Mouse (Mus musculus) MEL (cell line): Measurements from ENCODE around the gene Stard7. TPM values are rescaled to one million over a fixed set of nuclear protein-coding genes. Genes with fewer than 3 reads are reported as not detected.
A peak's percentile ranks its signal among the peaks of the same experiment; 100 is the strongest.

Source experiments
- DNase-seq: peaks from one replicate; pipeline ENCODE4 v3.0.0; 2011; ENCODE audit warnings: low read depth, low spot score
- H3K27ac ChIP-seq: 2 replicates; pipeline ENCODE4 v1.5.1; 2012; ENCODE audit warnings: low read depth, mild to moderate bottlenecking, control low read depth, low read length, moderate library complexity; ENCODE audit not compliant: control insufficient read depth
- H3K27me3 ChIP-seq, 2 experiments: fragments of 150-350 bp in 1 of 2; sonication (generic) in 1 of 2; 2 replicates each; pipeline ENCODE4 v1.6.1; 2012; ENCODE audit warnings: low read length in 2 of 2, mild to moderate bottlenecking in 2 of 2, improper control_type of control experiment in 1 of 2, moderate library complexity in 1 of 2; ENCODE audit not compliant: insufficient read depth in 2 of 2, control insufficient read depth in 1 of 2
- H3K36me3 ChIP-seq, 2 experiments: 2 replicates each; pipeline ENCODE4 v1.6.1; 2012 to 2014; ENCODE audit warnings: low read length in 2 of 2, improper control_type of control experiment in 1 of 2, inconsistent platforms in 1 of 2, mild to moderate bottlenecking in 1 of 2; ENCODE audit not compliant: insufficient read depth in 2 of 2, control insufficient read depth in 1 of 2
- H3K4me1 ChIP-seq, 2 experiments: fragments of 150-350 bp in 1 of 2; sonication (generic) in 1 of 2; 2 replicates each; pipeline ENCODE4 v1.6.1; 2012; ENCODE audit warnings: low read length in 2 of 2, improper control_type of control experiment in 1 of 2, mild to moderate bottlenecking in 1 of 2; ENCODE audit not compliant: insufficient read depth in 2 of 2, control insufficient read depth in 1 of 2
- H3K4me3 ChIP-seq, 2 experiments: fragments of 150-350 bp in 1 of 2; sonication (generic) in 1 of 2; 2 replicates each; pipeline ENCODE4 v1.5.1; 2012; ENCODE audit warnings: low read depth in 2 of 2, low read length in 2 of 2, mild to moderate bottlenecking in 2 of 2, moderate library complexity in 2 of 2, control low read depth in 1 of 2, improper control_type of control experiment in 1 of 2; ENCODE audit not compliant: control insufficient read depth in 1 of 2, insufficient read depth in 1 of 2
- H3K79me2 ChIP-seq: 2 replicates; pipeline ENCODE4 v1.6.1; 2012; ENCODE audit warnings: mild to moderate bottlenecking, low read length, moderate library complexity; ENCODE audit not compliant: control insufficient read depth, poor library complexity, insufficient read depth
- H3K9ac ChIP-seq: 2 replicates; pipeline ENCODE4 v1.6.1; 2012; ENCODE audit warnings: low read depth, mild to moderate bottlenecking, control low read depth, low read length, moderate library complexity; ENCODE audit not compliant: control insufficient read depth, poor library complexity, severe bottlenecking
- H3K9me3 ChIP-seq: fragments of 150-350 bp; sonication (generic); replicated peaks from 2 replicates; pipeline ENCODE4 v1.6.1; 2012; ENCODE audit warnings: mild to moderate bottlenecking, low read length, improper control_type of control experiment, moderate library complexity; ENCODE audit not compliant: insufficient read depth
- CHD1 ChIP-seq: IDR thresholded peaks from 2 replicates; pipeline ENCODE4 v1.6.1; 2012; ENCODE audit warnings: low read depth, mild to moderate bottlenecking, inconsistent platforms, low read length, improper control_type of control experiment
- CHD2 ChIP-seq: IDR thresholded peaks from 2 replicates; pipeline ENCODE4 v1.6.1; 2011; ENCODE audit warnings: low read length, improper control_type of control experiment
- CTCF ChIP-seq, 3 experiments: IDR thresholded peaks in 2 of 3; conservative IDR thresholded peaks in 1 of 3; 2 replicates each; pipeline ENCODE4 v1.5.1; 2011 to 2012; ENCODE audit warnings: low read length in 3 of 3, low read depth in 2 of 3, mild to moderate bottlenecking in 2 of 3, improper control_type of control experiment in 1 of 3, inconsistent platforms in 1 of 3, mixed read lengths in 1 of 3, moderate library complexity in 1 of 3; ENCODE audit not compliant: control insufficient read depth in 1 of 3, insufficient read depth in 1 of 3, poor library complexity in 1 of 3, severe bottlenecking in 1 of 3
- E2F4 ChIP-seq: IDR thresholded peaks from 2 replicates; pipeline ENCODE4 v1.6.1; 2011; ENCODE audit warnings: low read depth, low read length, improper control_type of control experiment, borderline replicate concordance
- MAFK ChIP-seq: IDR thresholded peaks from 2 replicates; pipeline ENCODE4 v1.6.1; 2011; ENCODE audit warnings: low read depth, mild to moderate bottlenecking, low read length, improper control_type of control experiment, borderline replicate concordance
- MAX ChIP-seq: IDR thresholded peaks from 2 replicates; pipeline ENCODE4 v1.6.1; 2011; ENCODE audit warnings: low read length, improper control_type of control experiment
- MYC ChIP-seq: IDR thresholded peaks from 2 replicates; pipeline ENCODE4 v1.6.1; 2011; ENCODE audit warnings: low read depth, mild to moderate bottlenecking, low read length, improper control_type of control experiment, moderate library complexity
- NRF1 ChIP-seq: IDR thresholded peaks from 2 replicates; pipeline ENCODE4 v1.6.1; 2014; ENCODE audit warnings: low read depth, mild to moderate bottlenecking, inconsistent platforms, low read length, improper control_type of control experiment, moderate library complexity; ENCODE audit not compliant: poor library complexity, insufficient read depth, severe bottlenecking
- POLR2A ChIP-seq, 2 experiments: IDR thresholded peaks; 2 replicates each; pipeline ENCODE4 v1.6.1; 2011 to 2012; ENCODE audit warnings: low read length in 2 of 2, mild to moderate bottlenecking in 2 of 2, control low read depth in 1 of 2, improper control_type of control experiment in 1 of 2, low read depth in 1 of 2, moderate library complexity in 1 of 2; ENCODE audit not compliant: control insufficient read depth in 1 of 2, insufficient read depth in 1 of 2, poor library complexity in 1 of 2
- POLR2AphosphoS5 ChIP-seq: IDR thresholded peaks from 2 replicates; pipeline ENCODE4 v1.6.1; 2012; ENCODE audit warnings: low read depth, borderline replicate concordance, mild to moderate bottlenecking, inconsistent platforms, low read length, moderate library complexity, mixed read lengths
- RAD21 ChIP-seq: IDR thresholded peaks from 2 replicates; pipeline ENCODE4 v1.6.1; 2011; ENCODE audit warnings: mild to moderate bottlenecking, low read depth, low read length, improper control_type of control experiment
- SMC3 ChIP-seq: IDR thresholded peaks from 2 replicates; pipeline ENCODE4 v1.6.1; 2011; ENCODE audit warnings: low read depth, low read length, improper control_type of control experiment
- TCF12 ChIP-seq: IDR thresholded peaks from 2 replicates; pipeline ENCODE4 v1.6.1; 2014; ENCODE audit warnings: low read depth, mild to moderate bottlenecking, inconsistent platforms, low read length, improper control_type of control experiment, moderate library complexity
- USF1 ChIP-seq: IDR thresholded peaks from 2 replicates; pipeline ENCODE4 v1.6.1; 2014; ENCODE audit warnings: low read depth, mild to moderate bottlenecking, inconsistent platforms, low read length, improper control_type of control experiment, moderate library complexity
- USF2 ChIP-seq, 2 experiments: IDR thresholded peaks; 2 replicates each; pipeline ENCODE4 v1.6.1; 2011 to 2012; ENCODE audit warnings: improper control_type of control experiment in 2 of 2, low read length in 2 of 2, borderline replicate concordance in 1 of 2, inconsistent platforms in 1 of 2, low read depth in 1 of 2, mild to moderate bottlenecking in 1 of 2; ENCODE audit not compliant: insufficient read depth in 1 of 2
- ZC3H11A ChIP-seq: IDR thresholded peaks from 2 replicates; pipeline ENCODE4 v1.6.1; 2012; ENCODE audit warnings: low read depth, mild to moderate bottlenecking, inconsistent platforms, low read length, improper control_type of control experiment
- ZKSCAN1 ChIP-seq: IDR thresholded peaks from 2 replicates; pipeline ENCODE4 v1.6.1; 2012; ENCODE audit warnings: low read depth, mild to moderate bottlenecking, inconsistent platforms, low read length, improper control_type of control experiment, moderate library complexity
- ZMIZ1 ChIP-seq: IDR thresholded peaks from 2 replicates; pipeline ENCODE4 v1.6.1; 2012; ENCODE audit warnings: low read depth, mild to moderate bottlenecking, inconsistent platforms, low read length, improper control_type of control experiment, moderate library complexity
- ZNF384 ChIP-seq: IDR thresholded peaks from 2 replicates; pipeline ENCODE4 v1.6.1; 2012; ENCODE audit warnings: low read depth, mild to moderate bottlenecking, inconsistent platforms, low read length, improper control_type of control experiment
- polyA plus RNA-seq, 2 experiments: library from polyadenylated mRNA; stranded (reverse) in 1 of 2; unstranded in 1 of 2; fragments of >175 nt in 1 of 2; fragments of >200 nt in 1 of 2; gene quantifications; 2 replicates each; pipeline versions ENCODE4 v1.2.1 to v1.2.4; 2012; ENCODE audit warnings: low replicate concordance in 2 of 2, low read depth in 1 of 2; ENCODE audit not compliant: insufficient read length in 2 of 2, insufficient read depth in 1 of 2, missing spikeins in 1 of 2
- total RNA-seq: library from RNA; depleted of rRNA; stranded (reverse); fragments of 300-350 nt; gene quantifications from 2 replicates; pipeline ENCODE4 v1.2.3, GENCODE M21; 2012

The Stard7 gene
- total and polyA plus RNA-seq, 3 experiments = 87.7 to 134 (median 87.9) TPM

DNA sequence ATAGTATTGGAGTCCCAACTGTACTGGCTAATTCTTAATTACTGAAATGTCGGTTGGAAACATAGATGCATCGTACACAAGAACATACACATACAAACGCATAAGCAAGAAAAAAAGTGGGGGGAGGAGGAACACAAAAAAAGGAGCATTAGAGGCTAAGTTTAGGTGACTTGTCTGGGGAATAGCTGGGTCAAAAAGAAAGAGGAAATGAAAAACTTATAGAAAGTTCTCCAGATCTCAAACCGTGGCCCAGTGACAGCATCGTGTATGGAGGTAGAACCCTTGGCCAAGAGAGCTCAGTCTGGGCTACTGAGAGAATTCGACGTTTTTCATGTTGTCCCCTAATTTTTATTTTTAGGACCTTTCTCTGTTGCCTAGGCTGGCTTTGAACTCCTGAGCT is 40.7 kb downstream of the Stard7 start:
- Histone ChIP-seq H3K9me3 (no peaks in the 10 kb centered on the region), H3K27me3 (no peaks in the 10 kb centered on the region), H3K79me2 (no peaks in the 10 kb centered on the region)
- no peak for DNase-seq
- no peak for TF ChIP-seq MYC
- no peak for TF ChIP-seq ZNF384
- no peak for TF ChIP-seq E2F4
- no peak for TF ChIP-seq USF2 (IDR thresholded peaks at IDR 0.05; ENCODE audit: borderline replicate concordance in 1 of 2, insufficient read depth in 1 of 2, low read depth in 1 of 2, low read length in 2 of 2)
- TF ChIP-seq CHD1 = no peak
- TF ChIP-seq ZKSCAN1 = no peak
- TF ChIP-seq TCF12 = no peak
- TF ChIP-seq SMC3 = no peak
- TF ChIP-seq NRF1 = no peak
- no peak for TF ChIP-seq CHD2
- no peak for TF ChIP-seq POLR2AphosphoS5
- TF ChIP-seq, all 39 proteins: peak for 0
- Histone ChIP-seq H3K27ac (no peak overlapping the region), H3K4me3 (no peak overlapping the region), H3K36me3 (no peaks in the 10 kb centered on the region), H3K4me1 (no peaks in the 10 kb centered on the region), H3K9ac (no peak overlapping the region)

DNA sequence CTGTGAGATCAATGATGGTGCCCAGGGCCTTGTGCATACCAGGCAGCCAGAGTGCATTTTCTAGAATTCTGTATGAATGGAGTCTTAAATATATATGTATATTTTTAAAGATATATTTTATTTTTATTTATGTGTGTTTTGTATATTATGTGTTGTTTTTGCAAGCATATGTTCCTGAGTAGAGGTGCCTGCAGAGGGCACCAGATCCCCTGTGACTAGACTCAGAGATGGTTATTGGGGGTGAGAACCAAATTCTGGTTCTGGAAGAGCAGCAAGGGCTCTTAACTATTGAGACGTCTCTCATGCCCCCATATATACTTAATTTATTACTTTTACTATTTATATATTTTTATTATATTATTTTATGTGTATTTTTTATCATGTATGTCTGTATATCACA is 41.2 kb downstream of the Stard7 start:
- H3K9me3 ChIP-seq = no peaks in the 10 kb centered on the region
- DNase-seq = no peak
- H3K79me2 ChIP-seq = no peaks in the 10 kb centered on the region
- no peak overlapping the region for H3K4me3 ChIP-seq
- no peaks in the 10 kb centered on the region for H3K4me1 ChIP-seq
- TF ChIP-seq SMC3 (peak; percentile 50), RAD21 (peak; percentile 45), MAX (no peak), ZC3H11A (peak; percentile 13; the same call in 1 of the 2 replicates), CTCF (IDR thresholded peaks at IDR 0.05 in 2 of 3, conservative IDR thresholded peaks at IDR 0.05 in 1 of 3; ENCODE audit: control insufficient read depth in 1 of 3, insufficient read depth in 1 of 3, low read depth in 2 of 3, low read length in 3 of 3, poor library complexity in 1 of 3, severe bottlenecking in 1 of 3) (peak in 2 of 3 experiments; percentile 30 to 46; a peak in 3 of 6 replicates)
- no peaks in the 10 kb centered on the region for H3K27me3 ChIP-seq
- no peaks in the 10 kb centered on the region for H3K36me3 ChIP-seq
- H3K9ac ChIP-seq = no peak overlapping the region
- no peak overlapping the region for H3K27ac ChIP-seq

DNA sequence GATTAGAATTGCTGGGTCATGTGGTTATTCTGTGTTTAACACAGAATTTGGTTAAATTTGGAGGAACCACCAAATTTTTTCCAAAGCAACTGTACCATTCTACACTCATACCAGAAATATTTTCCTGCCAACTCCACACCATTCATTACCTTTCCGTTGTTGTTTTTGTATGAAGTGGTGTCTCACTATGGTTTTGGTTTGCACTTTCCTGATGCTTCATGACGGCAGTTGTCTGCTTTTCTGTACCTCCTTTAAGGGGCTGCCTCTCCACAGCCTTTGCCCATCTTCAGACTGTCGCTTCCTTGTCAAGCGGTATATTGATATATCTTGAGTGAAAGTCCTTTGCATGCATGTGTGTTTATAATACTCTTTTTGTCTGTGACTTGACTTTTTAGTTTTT is 42.8 kb downstream of the Stard7 start:
- no peaks in the 10 kb centered on the region for H3K27me3 ChIP-seq
- no peak overlapping the region for H3K4me3 ChIP-seq
- no peaks in the 10 kb centered on the region for H3K4me1 ChIP-seq
- no peaks in the 10 kb centered on the region for H3K36me3 ChIP-seq
- H3K27ac ChIP-seq = no peak overlapping the region
- DNase-seq = no peak
- no peaks in the 10 kb centered on the region for H3K79me2 ChIP-seq
- H3K9ac ChIP-seq = no peak overlapping the region
- TF ChIP-seq USF1 (no peak), ZKSCAN1 (no peak), ZMIZ1 (no peak), ZC3H11A (no peak), POLR2A (IDR thresholded peaks at IDR 0.05; ENCODE audit: control insufficient read depth in 1 of 2, insufficient read depth in 1 of 2, low read depth in 1 of 2, low read length in 2 of 2, poor library complexity in 1 of 2) (no peak), MAFK (no peak), E2F4 (no peak)
- TF ChIP-seq, all 39 proteins: peak for 0
- H3K9me3 ChIP-seq = no peaks in the 10 kb centered on the region
